Mouse (Mus musculus): Measurements from ENCODE around the gene Selenoo. TPM values are rescaled to one million over a fixed set of nuclear protein-coding genes. Genes with fewer than 3 reads are reported as not detected.

The Selenoo gene
- polyA plus RNA-seq, 1 experiment: 9.2 TPM

- Histone ChIP-seq H3K27ac (ENCODE audit: insufficient read depth, low read length) (no peak overlapping the region), H3K9ac (ENCODE audit: low read depth, poor library complexity, severe bottlenecking) (no peak overlapping the region), H3K27me3 (ENCODE audit: control insufficient read depth, insufficient read depth, low read length, poor library complexity, severe bottlenecking) (no peaks in the 10 kb centered on the region), H3K4me3 (ENCODE audit: low read depth, low read length) (no peak overlapping the region), H3K4me1 (ENCODE audit: control insufficient read depth, insufficient read depth, low read length) (peaks cover 2% of the 10 kb centered on the region), H3K9me3 (replicated peaks; ENCODE audit: control insufficient read depth, insufficient read depth, low read length, poor library complexity, severe bottlenecking) (no peaks in the 10 kb centered on the region), H3K36me3 (ENCODE audit: control insufficient read depth, insufficient read depth, low read length, poor library complexity, severe bottlenecking) (no peaks in the 10 kb centered on the region)
- TF ChIP-seq CTCF (IDR thresholded peaks at IDR 0.05; ENCODE audit: low read depth, low read length) (no peak), EP300 (IDR thresholded peaks at IDR 0.05; ENCODE audit: insufficient read depth, low read depth, low read length) (no peak), POLR2A (IDR thresholded peaks at IDR 0.05; ENCODE audit: insufficient read depth, low read length) (no peak)
These were observed 25.3 kb upstream of the Selenoo start for GRCm38 (mm10) chr15:89063536-89063935.

DNA sequence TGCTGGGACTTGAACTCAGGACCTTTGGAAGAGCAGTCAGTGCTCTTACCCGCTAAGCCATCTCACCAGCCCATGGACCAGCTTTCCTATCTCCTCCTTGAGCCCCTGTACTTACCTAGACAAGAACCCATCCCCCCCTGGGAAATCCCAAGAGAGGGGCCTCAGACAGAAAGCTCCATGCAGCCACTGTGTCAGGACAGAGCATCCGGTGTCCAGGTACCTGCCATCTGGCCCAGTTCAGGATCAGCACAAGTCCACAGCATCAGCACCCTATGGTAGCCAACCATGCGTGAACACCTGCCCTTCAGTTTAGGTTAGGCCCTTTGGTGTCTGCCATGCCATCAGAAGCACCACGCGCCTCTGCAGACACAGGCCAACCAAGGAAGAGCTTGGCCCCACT, 24.0 kb upstream of the Selenoo start:
- Histone ChIP-seq H3K27ac (ENCODE audit: insufficient read depth, low read length) (no peak overlapping the region), H3K9ac (ENCODE audit: low read depth, poor library complexity, severe bottlenecking) (no peak overlapping the region), H3K27me3 (ENCODE audit: control insufficient read depth, insufficient read depth, low read length, poor library complexity, severe bottlenecking) (no peaks in the 10 kb centered on the region), H3K4me1 (ENCODE audit: control insufficient read depth, insufficient read depth, low read length) (no peaks in the 10 kb centered on the region), H3K4me3 (ENCODE audit: low read depth, low read length) (no peak overlapping the region), H3K9me3 (replicated peaks; ENCODE audit: control insufficient read depth, insufficient read depth, low read length, poor library complexity, severe bottlenecking) (no peaks in the 10 kb centered on the region), H3K36me3 (ENCODE audit: control insufficient read depth, insufficient read depth, low read length, poor library complexity, severe bottlenecking) (no peaks in the 10 kb centered on the region)
- no peak for TF ChIP-seq POLR2A (IDR thresholded peaks at IDR 0.05; ENCODE audit: insufficient read depth, low read length)
- TF ChIP-seq EP300 (IDR thresholded peaks at IDR 0.05; ENCODE audit: insufficient read depth, low read depth, low read length): no peak
- TF ChIP-seq CTCF (IDR thresholded peaks at IDR 0.05; ENCODE audit: low read depth, low read length): no peak

GRCm38 (mm10) chr15:89067609-89068008, 21.3 kb upstream of the Selenoo start:
- no peaks in the 10 kb centered on the region for H3K36me3 ChIP-seq (ENCODE audit: control insufficient read depth, insufficient read depth, low read length, poor library complexity, severe bottlenecking)
- H3K4me1 ChIP-seq (ENCODE audit: control insufficient read depth, insufficient read depth, low read length): no peaks in the 10 kb centered on the region
- H3K9me3 ChIP-seq (replicated peaks; ENCODE audit: control insufficient read depth, insufficient read depth, low read length, poor library complexity, severe bottlenecking): no peaks in the 10 kb centered on the region
- no peaks in the 10 kb centered on the region for H3K27me3 ChIP-seq (ENCODE audit: control insufficient read depth, insufficient read depth, low read length, poor library complexity, severe bottlenecking)
- no peak overlapping the region for H3K27ac ChIP-seq (ENCODE audit: insufficient read depth, low read length)
- no peak overlapping the region for H3K9ac ChIP-seq (ENCODE audit: low read depth, poor library complexity, severe bottlenecking)
- TF ChIP-seq EP300 (IDR thresholded peaks at IDR 0.05; ENCODE audit: insufficient read depth, low read depth, low read length) (no peak), CTCF (IDR thresholded peaks at IDR 0.05; ENCODE audit: low read depth, low read length) (no peak), POLR2A (IDR thresholded peaks at IDR 0.05; ENCODE audit: insufficient read depth, low read length) (no peak)
- peak overlapping the region; percentile 29 for H3K4me3 ChIP-seq (ENCODE audit: low read depth, low read length)

DNA sequence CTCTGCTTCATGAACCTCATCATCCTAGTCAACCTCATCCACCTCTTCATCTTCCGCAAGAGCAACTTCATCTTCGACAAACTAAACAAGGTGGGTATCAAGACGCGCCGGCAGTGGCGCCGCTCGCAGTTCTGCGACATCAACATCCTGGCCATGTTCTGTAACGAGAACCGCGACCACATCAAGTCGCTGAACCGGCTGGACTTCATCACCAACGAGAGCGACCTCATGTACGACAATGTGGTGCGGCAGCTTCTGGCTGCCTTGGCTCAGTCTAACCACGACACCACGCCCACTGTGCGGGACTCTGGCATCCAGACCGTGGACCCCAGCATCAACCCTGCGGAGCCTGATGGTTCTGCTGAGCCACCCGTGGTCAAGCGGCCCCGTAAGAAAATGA, 20.7 kb upstream of the Selenoo start:
- no peaks in the 10 kb centered on the region for H3K27me3 ChIP-seq (ENCODE audit: control insufficient read depth, insufficient read depth, low read length, poor library complexity, severe bottlenecking)
- no peaks in the 10 kb centered on the region for H3K4me1 ChIP-seq (ENCODE audit: control insufficient read depth, insufficient read depth, low read length)
- H3K9me3 ChIP-seq (replicated peaks; ENCODE audit: control insufficient read depth, insufficient read depth, low read length, poor library complexity, severe bottlenecking): no peaks in the 10 kb centered on the region
- TF ChIP-seq POLR2A (IDR thresholded peaks at IDR 0.05; ENCODE audit: insufficient read depth, low read length) (no peak), EP300 (IDR thresholded peaks at IDR 0.05; ENCODE audit: insufficient read depth, low read depth, low read length) (no peak), CTCF (IDR thresholded peaks at IDR 0.05; ENCODE audit: low read depth, low read length) (no peak)
- no peak overlapping the region for H3K27ac ChIP-seq (ENCODE audit: insufficient read depth, low read length)
- H3K9ac ChIP-seq (ENCODE audit: low read depth, poor library complexity, severe bottlenecking): no peak overlapping the region
- no peaks in the 10 kb centered on the region for H3K36me3 ChIP-seq (ENCODE audit: control insufficient read depth, insufficient read depth, low read length, poor library complexity, severe bottlenecking)
- peak overlapping the region; percentile 29 for H3K4me3 ChIP-seq (ENCODE audit: low read depth, low read length)

DNA sequence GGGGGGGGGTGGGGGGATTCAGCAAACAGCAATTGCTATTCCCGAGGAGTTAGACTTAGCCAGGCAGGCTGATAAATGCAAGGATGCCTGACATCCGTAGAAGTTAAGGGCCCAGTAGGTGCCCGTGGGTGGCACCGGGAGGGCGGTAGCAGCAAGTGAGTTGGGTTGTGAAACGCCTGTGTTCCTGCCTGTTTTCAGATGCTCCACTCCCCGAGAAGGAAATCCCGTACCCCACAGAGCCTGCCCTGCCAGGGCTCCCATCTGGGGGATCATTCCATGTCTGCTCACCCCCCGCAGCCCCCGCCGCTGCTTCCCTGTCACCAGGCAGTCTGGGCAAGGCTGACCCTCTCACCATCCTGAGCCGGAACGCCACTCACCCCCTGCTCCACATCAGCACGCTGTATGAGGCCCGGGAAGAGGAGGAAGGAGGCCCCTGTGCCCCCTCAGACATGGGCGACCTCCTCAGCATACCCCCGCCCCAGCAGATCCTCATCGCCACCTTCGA, 19.5 kb upstream of the Selenoo start:
- H3K4me1 ChIP-seq (ENCODE audit: control insufficient read depth, insufficient read depth, low read length): no peaks in the 10 kb centered on the region
- H3K4me3 ChIP-seq (ENCODE audit: low read depth, low read length): peak overlapping the region; percentile 3; the same call in 1 of the 2 replicates
- H3K36me3 ChIP-seq (ENCODE audit: control insufficient read depth, insufficient read depth, low read length, poor library complexity, severe bottlenecking): no peaks in the 10 kb centered on the region
- TF ChIP-seq EP300 (IDR thresholded peaks at IDR 0.05; ENCODE audit: insufficient read depth, low read depth, low read length): no peak
- no peak for TF ChIP-seq CTCF (IDR thresholded peaks at IDR 0.05; ENCODE audit: low read depth, low read length)
- TF ChIP-seq POLR2A (IDR thresholded peaks at IDR 0.05; ENCODE audit: insufficient read depth, low read length): no peak
- no peaks in the 10 kb centered on the region for H3K9me3 ChIP-seq (replicated peaks; ENCODE audit: control insufficient read depth, insufficient read depth, low read length, poor library complexity, severe bottlenecking)
- H3K27me3 ChIP-seq (ENCODE audit: control insufficient read depth, insufficient read depth, low read length, poor library complexity, severe bottlenecking): no peaks in the 10 kb centered on the region
- H3K27ac ChIP-seq (ENCODE audit: insufficient read depth, low read length): no peak overlapping the region
- no peak overlapping the region for H3K9ac ChIP-seq (ENCODE audit: low read depth, poor library complexity, severe bottlenecking)

- Histone ChIP-seq H3K4me3 (ENCODE audit: low read depth, low read length) (peak overlapping the region; percentile 2; the same call in 1 of the 2 replicates), H3K27me3 (ENCODE audit: control insufficient read depth, insufficient read depth, low read length, poor library complexity, severe bottlenecking) (no peaks in the 10 kb centered on the region), H3K9me3 (replicated peaks; ENCODE audit: control insufficient read depth, insufficient read depth, low read length, poor library complexity, severe bottlenecking) (no peaks in the 10 kb centered on the region), H3K36me3 (ENCODE audit: control insufficient read depth, insufficient read depth, low read length, poor library complexity, severe bottlenecking) (no peaks in the 10 kb centered on the region), H3K27ac (ENCODE audit: insufficient read depth, low read length) (no peak overlapping the region), H3K9ac (ENCODE audit: low read depth, poor library complexity, severe bottlenecking) (no peak overlapping the region), H3K4me1 (ENCODE audit: control insufficient read depth, insufficient read depth, low read length) (no peaks in the 10 kb centered on the region)
- no peak for TF ChIP-seq POLR2A (IDR thresholded peaks at IDR 0.05; ENCODE audit: insufficient read depth, low read length)
- no peak for TF ChIP-seq EP300 (IDR thresholded peaks at IDR 0.05; ENCODE audit: insufficient read depth, low read depth, low read length)
- no peak for TF ChIP-seq CTCF (IDR thresholded peaks at IDR 0.05; ENCODE audit: low read depth, low read length)
These were observed 18.3 kb upstream of the Selenoo start for GRCm38 (mm10) chr15:89070606-89071005.

All from ES-Bruce4 (cell line).